Mouse (Mus musculus): ENCODE results near the gene Pir. TPM values are rescaled to one million over a fixed set of nuclear protein-coding genes. Genes with fewer than 3 reads are reported as not detected.

Pir gene
- polyA plus RNA-seq, 1 experiment from 2014 or later, result 18.8 TPM

- 63% methylated on average over 9 of the region's 9 CpGs for WGBS (ENCODE audit: insufficient replicate concordance)
Observed at GRCm38 (mm10) chrX:164406133-164407022, 137.2 kb downstream of the Pir start.

GRCm38 (mm10) chrX:164408301-164408927 is 139.2 kb downstream of the Pir start:
- no peak overlapping the region for H3K4me2 ChIP-seq
- H3K9me3 ChIP-seq (replicated peaks), result no peaks in the 10 kb centered on the region
- WGBS (ENCODE audit: insufficient replicate concordance), result 44% methylated on average over 3 of the region's 3 CpGs
- H3K27ac ChIP-seq, result no peak overlapping the region
- 0 out of 2 replicates have a peak, but pooled peaks cover 3% of the 10 kb centered on the region for H3K27me3 ChIP-seq (replicated peaks)
- no peaks in the 10 kb centered on the region for H3K4me1 ChIP-seq
- no peak overlapping the region for H3K9ac ChIP-seq
- no peak overlapping the region for H3K4me3 ChIP-seq
- ATAC-seq, result no peak
- H3K36me3 ChIP-seq, result no peaks in the 10 kb centered on the region

More at GRCm38 (mm10) chrX:164406133-164407022, 137.2 kb downstream of the Pir start:
- no peak overlapping the region for H3K4me3 ChIP-seq
- H3K9ac ChIP-seq, result no peak overlapping the region
- H3K4me2 ChIP-seq, result no peak overlapping the region
- no peak for ATAC-seq
- no peak overlapping the region for H3K27ac ChIP-seq
- no peaks in the 10 kb centered on the region for H3K4me1 ChIP-seq
- 0 out of 2 replicates have a peak, but pooled peaks cover 3% of the 10 kb centered on the region for H3K27me3 ChIP-seq (replicated peaks)
- no peaks in the 10 kb centered on the region for H3K36me3 ChIP-seq
- no peaks in the 10 kb centered on the region for H3K9me3 ChIP-seq (replicated peaks)

- H3K9me3 ChIP-seq (replicated peaks), result no peaks in the 10 kb centered on the region
- no peak overlapping the region for H3K4me3 ChIP-seq
- H3K4me2 ChIP-seq, result no peak overlapping the region
- H3K27ac ChIP-seq, result no peak overlapping the region
- no peaks in the 10 kb centered on the region for H3K36me3 ChIP-seq
- H3K4me1 ChIP-seq, result no peaks in the 10 kb centered on the region
- no peak for ATAC-seq
- WGBS (ENCODE audit: insufficient replicate concordance), result 27% methylated on average over 1 of the region's 1 CpGs
- no peak overlapping the region for H3K9ac ChIP-seq
- H3K27me3 ChIP-seq (replicated peaks), result 0 out of 2 replicates have a peak, but pooled peaks cover 3% of the 10 kb centered on the region
Observed at GRCm38 (mm10) chrX:164410562-164410961, 141.4 kb downstream of the Pir start.

GRCm38 (mm10) chrX:164416803-164417202 is 147.6 kb downstream of the Pir start:
- H3K4me3 ChIP-seq, result no peak overlapping the region
- H3K4me1 ChIP-seq, result peaks cover 17% of the 10 kb centered on the region
- H3K27ac ChIP-seq, result no peak overlapping the region
- no peaks in the 10 kb centered on the region for H3K36me3 ChIP-seq
- no peak overlapping the region for H3K4me2 ChIP-seq
- H3K9me3 ChIP-seq (replicated peaks), result no peaks in the 10 kb centered on the region
- H3K27me3 ChIP-seq (replicated peaks), result no peaks in the 10 kb centered on the region
- no peak overlapping the region for H3K9ac ChIP-seq
- 43% methylated on average over 2 of the region's 2 CpGs for WGBS (ENCODE audit: insufficient replicate concordance)
- ATAC-seq, result no peak

- Histone ChIP-seq H3K9ac (no peak overlapping the region), H3K4me1 (peaks cover 21% of the 10 kb centered on the region), H3K27ac (no peak overlapping the region), H3K9me3 (replicated peaks) (no peaks in the 10 kb centered on the region), H3K4me2 (no peak overlapping the region), H3K27me3 (replicated peaks) (no peaks in the 10 kb centered on the region), H3K36me3 (peaks cover 7% of the 10 kb centered on the region), H3K4me3 (no peak overlapping the region)
- ATAC-seq, result no peak
Observed at GRCm38 (mm10) chrX:164418008-164418407, 148.8 kb downstream of the Pir start.

GRCm38 (mm10) chrX:164419471-164419939 is 150.3 kb downstream of the Pir start, which contains the start of gene Piga:
Gene Piga, plus strand, starts transcription at chrX:164419787.
- Histone ChIP-seq H3K9ac (peak within 1 kb of the TSS; percentile 78), H3K4me2 (peak within 1 kb of the TSS; percentile 72), H3K9me3 (replicated peaks) (no peaks in the 10 kb centered on the region), H3K4me3 (peak within 1 kb of the TSS; percentile 71), H3K27ac (peak within 1 kb of the TSS; percentile 85), H3K36me3 (peaks cover 18% of the 10 kb centered on the region), H3K27me3 (replicated peaks) (no peaks in the 10 kb centered on the region), H3K4me1 (peaks cover 26% of the 10 kb centered on the region)
- peak; percentile 96 for ATAC-seq
- WGBS (ENCODE audit: insufficient replicate concordance), result 5% methylated on average over 38 of the region's 40 CpGs

GRCm38 (mm10) chrX:164419955-164420354 is 150.8 kb downstream of the Pir start:
- Histone ChIP-seq H3K4me1 (peaks cover 27% of the 10 kb centered on the region), H3K9me3 (replicated peaks) (no peaks in the 10 kb centered on the region), H3K36me3 (peaks cover 18% of the 10 kb centered on the region), H3K27ac (peak overlapping the region; percentile 85), H3K27me3 (replicated peaks) (no peaks in the 10 kb centered on the region), H3K4me3 (peak overlapping the region; percentile 71), H3K4me2 (peak overlapping the region; percentile 72), H3K9ac (peak overlapping the region; percentile 78)
- WGBS (ENCODE audit: insufficient replicate concordance), result 4% methylated on average over 13 of the region's 13 CpGs
- ATAC-seq, result peak; percentile 33

- 0 out of 2 replicates have a peak overlapping the region, but pooled peaks have one; percentile 48 for H3K27ac ChIP-seq
- H3K9ac ChIP-seq, result peak overlapping the region; percentile 78
- ATAC-seq, result no peak
- H3K4me3 ChIP-seq, result peak overlapping the region; percentile 71
- H3K36me3 ChIP-seq, result peaks cover 22% of the 10 kb centered on the region
- WGBS (ENCODE audit: insufficient replicate concordance), result 29% methylated on average over 3 of the region's 3 CpGs
- no peaks in the 10 kb centered on the region for H3K9me3 ChIP-seq (replicated peaks)
- no peaks in the 10 kb centered on the region for H3K27me3 ChIP-seq (replicated peaks)
- H3K4me2 ChIP-seq, result peak overlapping the region; percentile 72
- peaks cover 33% of the 10 kb centered on the region for H3K4me1 ChIP-seq
Observed at GRCm38 (mm10) chrX:164420518-164420917, 151.3 kb downstream of the Pir start.

Other genes starting within 250 kb of the Pir start
- 0.14 and 0.22 TPM in 2 replicates for gene Car5b, start 241.4 kb upstream of the Pir start, polyA plus RNA-seq (2016; fragmentation: Nextera tagmentation; extraction: Ambion mirVana)
- gene Siah1b, start 192.9 kb upstream of the Pir start, polyA plus RNA-seq (2016; fragmentation: Nextera tagmentation; extraction: Ambion mirVana), result 23.3 and 24.8 TPM in 2 replicates
- 0.24 and 0.63 TPM in 2 replicates for gene Cltrn, start 180.5 kb upstream of the Pir start, polyA plus RNA-seq (2016; fragmentation: Nextera tagmentation; extraction: Ambion mirVana)
- not detected in 2 replicates for gene Ace2, start 130.0 kb upstream of the Pir start, polyA plus RNA-seq (2016; fragmentation: Nextera tagmentation; extraction: Ambion mirVana)
- 0.16 and 0.20 TPM in 2 replicates for gene Bmx, start 11.2 kb upstream of the Pir start, polyA plus RNA-seq (2016; fragmentation: Nextera tagmentation; extraction: Ambion mirVana)
- gene Vegfd, start 104.0 kb downstream of the Pir start, polyA plus RNA-seq (2016; fragmentation: Nextera tagmentation; extraction: Ambion mirVana), result 1.0 and 1.2 TPM in 2 replicates
- 20.6 and 22.2 TPM in 2 replicates for gene Piga, start 150.4 kb downstream of the Pir start, polyA plus RNA-seq (2016; fragmentation: Nextera tagmentation; extraction: Ambion mirVana)
- not detected in 2 replicates for gene Asb11, start 167.6 kb downstream of the Pir start, polyA plus RNA-seq (2016; fragmentation: Nextera tagmentation; extraction: Ambion mirVana)
- not detected in 2 replicates for gene Asb9, start 237.0 kb downstream of the Pir start, polyA plus RNA-seq (2016; fragmentation: Nextera tagmentation; extraction: Ambion mirVana)